Mouse (Mus musculus): ENCODE measurements around the gene AV320801. TPM values are rescaled to one million over a fixed set of nuclear protein-coding genes. Genes with fewer than 3 reads are reported as not detected.

AV320801 gene
- total RNA-seq (2023): not detected

GRCm38 (mm10) chrX:135494288-135494687 is at the start of gene AV320801:
AV320801 (plus strand) TSS chrX:135494588.

Other genes with a start within 250 kb of the AV320801 start
- gene Pramel3, start 192.3 kb upstream of the AV320801 start, total RNA-seq (2023): not detected
- not detected for gene Gm5128, start 121.3 kb upstream of the AV320801 start, total RNA-seq (2023)
- gene Gm7903, start 60.8 kb upstream of the AV320801 start, total RNA-seq (2023): not detected
- not detected for gene Nxf7, start 104.2 kb downstream of the AV320801 start, total RNA-seq (2023)
- not detected for gene Prame, start 133.1 kb downstream of the AV320801 start, total RNA-seq (2023)
- not detected for gene Tcp11x2, start 199.2 kb downstream of the AV320801 start, total RNA-seq (2023)
- not detected for gene Tmsb15a, start 230.7 kb downstream of the AV320801 start, total RNA-seq (2023)
- 34.7 TPM for gene Armcx5, start 248.1 kb downstream of the AV320801 start, total RNA-seq (2023)
- gene Gprasp1, start 248.1 kb downstream of the AV320801 start, total RNA-seq (2023): 54.7 TPM

All from CD8-positive naive resting alpha-beta T cell, adult 57 days (primary cell).